Mouse (Mus musculus): ENCODE results near the gene Frmpd1.

The Frmpd1 gene

GRCm38 (mm10) chr4:45184521-45185330 lies at the start of gene Frmpd1:
Gene Frmpd1 (plus strand): TSS chr4:45184875.
- peak; percentile 41 to 49 for DNase-seq

DNA sequence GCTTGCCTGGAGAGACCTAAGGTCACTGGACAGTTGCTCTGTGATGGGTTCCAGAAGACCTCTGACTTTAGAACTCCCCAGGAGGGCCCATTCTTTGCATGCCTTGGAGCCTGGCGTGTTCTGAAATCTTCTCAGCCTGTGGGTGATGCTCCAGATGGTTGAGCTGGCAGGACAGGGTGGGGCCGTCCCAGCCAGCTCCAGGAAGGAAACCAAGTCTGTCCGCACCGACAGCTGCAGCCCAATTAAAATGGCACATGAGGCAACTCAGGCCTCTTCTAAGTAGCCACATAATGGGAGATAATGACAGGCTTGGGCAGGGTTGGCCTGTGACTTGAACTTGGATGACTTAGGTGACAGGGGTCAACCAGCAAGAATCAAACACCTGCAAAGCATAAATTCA lies 47.0 kb upstream of the Frmpd1 start:
- DNase-seq, result peak; percentile 16 to 36

- DNase-seq, result no peak
Observed at GRCm38 (mm10) chr4:45141835-45142234, 42.8 kb upstream of the Frmpd1 start.

DNA sequence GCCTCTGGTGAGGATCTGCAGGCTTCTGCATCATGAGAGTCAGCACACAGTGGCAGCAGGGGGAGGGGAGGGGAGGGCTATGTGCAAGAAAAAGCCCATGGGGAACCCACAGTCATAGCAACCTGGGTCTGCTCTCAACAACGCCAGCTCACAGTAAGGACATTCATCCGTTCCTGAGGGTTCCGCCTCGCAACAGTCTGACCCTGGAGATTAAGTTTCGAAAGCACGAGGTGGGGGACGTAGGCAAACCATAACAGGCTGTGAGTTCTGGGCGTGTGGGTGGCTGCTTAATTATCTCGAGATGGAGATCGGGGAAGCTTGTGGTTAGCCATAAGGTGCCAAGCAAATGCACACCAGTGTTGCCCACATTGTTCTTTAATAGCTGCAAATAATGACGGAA lies 42.3 kb upstream of the Frmpd1 start:
- DNase-seq, result no peak

DNA sequence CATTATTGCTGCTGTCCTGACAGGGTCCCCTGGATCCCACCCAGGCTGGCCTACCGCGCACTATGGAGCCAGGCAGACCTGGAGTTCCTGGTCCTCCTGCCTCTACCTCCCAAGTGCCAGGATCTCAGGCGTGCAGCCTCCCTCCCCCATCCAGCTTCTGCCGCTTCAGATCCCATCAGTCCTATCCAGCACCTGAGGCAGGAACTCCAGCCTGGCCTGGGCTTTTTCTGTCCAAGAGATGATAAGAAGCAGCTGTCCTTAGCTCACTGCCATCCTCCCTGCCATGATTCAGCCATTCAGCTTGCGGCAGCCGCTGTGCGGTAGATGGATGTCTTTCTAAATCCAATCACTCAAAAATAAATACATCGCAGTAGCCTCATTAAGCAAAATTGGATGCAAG lies 41.7 kb upstream of the Frmpd1 start:
- no peak for DNase-seq

DNA sequence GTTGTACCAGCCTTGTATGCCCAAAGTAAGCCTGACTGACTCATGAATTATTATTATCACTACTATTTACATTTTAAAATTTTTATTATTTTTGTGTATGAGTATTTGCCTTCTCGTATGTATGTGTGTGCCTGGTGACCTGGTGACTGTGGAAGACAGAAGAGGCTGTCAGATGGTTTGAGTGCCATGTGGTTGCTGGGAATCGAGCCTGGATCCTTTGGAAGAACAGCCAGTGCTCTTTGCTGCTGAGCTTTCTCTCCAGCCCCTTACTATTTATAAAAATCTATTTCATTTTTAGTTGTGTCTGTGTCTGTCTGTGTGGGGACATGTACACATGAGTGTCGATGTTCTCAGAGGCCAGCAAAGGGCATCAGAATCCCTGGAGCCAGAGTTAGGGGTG lies 28.2 kb upstream of the Frmpd1 start:
- DNase-seq, result no peak

DNA sequence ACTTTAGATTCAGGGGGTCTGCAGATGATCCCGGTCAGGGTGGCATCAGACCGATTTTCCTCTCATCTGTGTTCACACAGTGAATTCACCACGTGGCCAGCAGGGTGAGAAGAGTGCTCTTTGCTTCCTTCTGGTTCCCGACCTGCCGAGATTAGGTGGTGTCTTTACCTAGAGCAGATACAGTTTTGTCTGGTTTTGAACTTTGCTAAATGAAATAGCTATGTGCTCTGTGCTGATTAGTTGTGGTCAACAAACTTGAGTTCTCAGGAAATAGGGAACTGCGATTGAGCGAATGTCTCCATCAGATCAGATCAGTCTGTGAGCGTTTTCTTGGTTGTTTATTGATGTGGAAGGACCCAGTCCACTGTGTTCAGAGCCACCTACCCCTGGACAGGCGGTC lies 26.1 kb upstream of the Frmpd1 start:
- no peak for DNase-seq

- no peak for DNase-seq
Observed at GRCm38 (mm10) chr4:45160773-45161172, 23.9 kb upstream of the Frmpd1 start.

- DNase-seq, result peak; percentile 13
Observed at GRCm38 (mm10) chr4:45163711-45164110, 21.0 kb upstream of the Frmpd1 start.

GRCm38 (mm10) chr4:45165477-45165876 lies 19.2 kb upstream of the Frmpd1 start:
- no peak for DNase-seq

- no peak for DNase-seq
Observed at GRCm38 (mm10) chr4:45165955-45166354, 18.7 kb upstream of the Frmpd1 start.

DNA sequence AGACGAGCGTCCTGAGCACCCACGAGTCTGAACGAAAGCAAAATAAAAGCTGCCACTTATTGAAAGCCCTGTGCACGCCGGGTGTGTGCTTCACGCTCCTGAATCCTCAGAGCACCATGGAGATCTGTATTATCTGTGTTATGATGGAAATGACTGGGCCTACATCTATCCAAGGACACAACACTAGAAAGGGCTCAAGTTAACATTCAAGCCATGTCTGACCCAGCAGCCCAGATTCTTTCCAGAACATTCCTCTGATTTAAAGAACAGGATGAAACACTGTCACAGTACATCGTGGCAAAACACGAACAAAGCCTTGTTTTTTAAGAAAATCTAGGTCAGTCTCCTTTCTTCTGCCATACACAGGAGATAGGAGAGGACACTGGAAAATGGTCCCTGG lies 13.3 kb upstream of the Frmpd1 start:
- DNase-seq, result no peak

GRCm38 (mm10) chr4:45183818-45184520 lies 706 bp upstream of the Frmpd1 start:
- DNase-seq, result no peak

DNA sequence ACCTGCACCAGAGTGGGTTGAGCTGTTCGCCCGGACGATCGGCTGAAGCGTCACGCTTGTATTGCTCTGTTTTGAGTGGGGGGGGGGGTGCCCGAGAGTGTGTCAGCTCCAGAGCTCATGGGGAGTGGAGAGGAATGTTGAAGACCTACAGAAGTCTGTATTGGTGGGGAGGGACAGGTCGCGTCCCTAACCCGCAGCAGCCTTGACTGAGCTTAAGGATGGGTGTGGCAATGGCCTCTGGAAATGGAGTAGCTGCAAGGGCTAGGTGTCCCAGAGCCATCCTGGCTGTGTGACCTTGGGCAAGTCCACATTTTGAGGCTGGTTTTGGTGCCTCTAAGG lies 625 bp downstream of the Frmpd1 start:
- no peak for DNase-seq

GRCm38 (mm10) chr4:45198296-45198695 lies 13.6 kb downstream of the Frmpd1 start:
- no peak for DNase-seq

DNA sequence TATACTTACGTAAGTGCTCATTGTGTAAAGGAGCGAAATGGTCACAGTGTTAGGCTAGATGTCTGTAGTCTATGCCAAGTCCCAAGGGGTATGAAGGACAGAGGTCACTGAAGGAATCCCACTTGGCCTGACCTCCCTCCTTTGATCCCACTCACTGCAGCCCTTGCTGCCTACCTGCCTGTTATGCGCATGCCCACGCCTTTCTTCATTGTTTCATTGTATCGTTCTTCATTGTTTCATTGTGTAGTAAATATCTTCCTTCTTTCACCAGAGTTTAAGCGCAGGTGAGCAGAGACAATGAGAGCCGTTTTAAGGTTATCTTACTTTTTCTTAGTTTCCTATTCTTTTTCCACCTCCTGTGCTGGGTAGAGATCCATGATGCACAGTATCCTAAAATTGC lies 18.6 kb downstream of the Frmpd1 start:
- no peak for DNase-seq

DNA sequence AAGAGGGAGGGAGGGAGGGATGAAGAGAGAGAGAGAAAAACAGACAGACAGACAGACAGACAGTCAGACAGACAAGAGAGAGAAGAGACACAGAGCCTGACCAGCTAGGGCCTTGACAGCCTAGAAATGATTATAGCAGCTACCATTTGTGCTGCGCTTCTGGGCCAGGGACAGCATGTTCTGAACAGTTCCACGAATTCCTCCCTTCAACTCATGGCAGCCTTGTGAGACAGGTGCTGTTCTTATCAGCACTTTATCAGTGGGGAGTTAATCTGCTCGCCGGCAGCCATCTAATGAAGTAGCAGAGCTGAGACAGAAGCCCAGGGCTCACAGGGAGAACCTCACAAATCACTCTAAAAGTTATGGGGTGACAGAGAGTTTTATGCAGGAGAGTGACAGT lies 22.8 kb downstream of the Frmpd1 start:
- no peak for DNase-seq

GRCm38 (mm10) chr4:45208832-45209363 lies 24.2 kb downstream of the Frmpd1 start:
- no peak for DNase-seq

GRCm38 (mm10) chr4:45212342-45213063 lies 27.8 kb downstream of the Frmpd1 start:
- DNase-seq, result no peak

DNA sequence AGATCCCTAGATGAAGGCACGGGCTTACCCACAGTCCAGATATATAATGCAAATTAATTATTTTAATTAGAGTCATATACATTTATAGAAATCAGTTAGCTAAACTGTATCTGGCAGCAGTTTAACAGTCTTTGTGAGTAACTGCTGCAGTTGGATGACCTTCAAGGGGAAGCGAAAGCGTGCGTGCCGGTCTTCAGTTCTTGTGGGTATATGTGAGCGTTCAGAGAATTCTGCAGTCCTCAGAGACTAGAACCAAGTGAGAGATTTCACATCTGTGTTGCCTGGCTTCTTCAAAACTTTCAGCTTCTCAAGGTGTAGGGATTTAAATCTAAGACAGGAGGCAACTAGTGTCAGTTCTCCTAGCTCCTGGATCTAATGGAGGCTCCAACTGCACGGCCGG lies 35.3 kb downstream of the Frmpd1 start:
- DNase-seq, result no peak

DNA sequence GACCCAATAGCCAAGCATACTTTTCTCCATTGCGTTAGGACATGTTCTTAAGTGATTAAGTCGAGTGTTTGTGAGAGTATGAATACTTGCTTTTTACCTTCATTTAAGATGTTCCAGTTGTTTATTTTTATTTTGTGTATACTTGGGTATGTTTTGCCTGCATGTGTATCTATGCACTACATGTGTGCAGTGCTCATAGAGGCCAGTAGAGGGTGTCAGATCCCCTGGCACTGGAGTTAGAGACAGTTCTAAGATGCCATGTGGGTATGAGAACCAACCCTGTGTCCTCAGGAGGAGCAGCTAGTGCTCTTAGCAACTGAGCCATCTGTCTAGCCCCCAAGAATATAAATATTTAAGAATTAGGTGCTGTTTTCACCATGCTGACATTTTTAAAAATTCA lies 37.7 kb downstream of the Frmpd1 start:
- DNase-seq, result no peak

GRCm38 (mm10) chr4:45230263-45230662 lies 45.6 kb downstream of the Frmpd1 start:
- no peak for DNase-seq

DNA sequence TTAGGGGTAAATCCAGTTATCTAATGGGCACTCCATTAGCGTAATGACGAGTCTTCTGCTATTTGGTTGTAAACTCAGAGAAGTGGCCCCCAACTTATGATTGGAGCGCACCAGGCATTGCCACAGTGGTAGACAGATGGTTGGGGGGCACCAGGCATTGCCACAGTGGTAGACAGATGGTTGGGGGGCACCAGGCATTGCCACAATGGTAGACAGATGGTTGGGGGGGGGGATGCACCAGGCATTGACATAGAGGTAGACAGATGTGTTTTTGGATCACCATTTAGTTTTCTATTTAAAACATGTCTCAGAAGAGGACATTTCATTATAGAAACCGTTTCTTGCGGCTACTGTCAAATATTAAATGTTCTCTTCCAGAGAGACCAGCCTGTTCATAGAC lies 53.6 kb downstream of the Frmpd1 start:
- no peak for DNase-seq

GRCm38 (mm10) chr4:45241330-45241729 lies 56.7 kb downstream of the Frmpd1 start:
- no peak for DNase-seq
